Mouse (Mus musculus) neural tube, embryonic 12.5 days (tissue): Measurements from ENCODE around the gene Plod2. TPM values are rescaled to one million over a fixed set of nuclear protein-coding genes. Genes with fewer than 3 reads are reported as not detected.
A peak's percentile ranks its signal among the peaks of the same experiment; 100 is the strongest.

Source experiments
- ATAC-seq: fragments of 200-750 bp; cut with Nextera tagmentation; 2 replicates; pipeline ENCODE4 v1.8.0; 2017; ENCODE audit warnings: low read depth, mild to moderate bottlenecking, moderate TSS enrichment, moderate library complexity; ENCODE audit not compliant: low FRiP score
- H3K27ac ChIP-seq: fragments of 300-500 bp; sonication (generic); 2 replicates; pipeline ENCODE4 v1.5.1; 2016
- H3K27me3 ChIP-seq: fragments of 300-500 bp; sonication (generic); replicated peaks from 2 replicates; pipeline ENCODE4 v1.6.1; 2016; ENCODE audit warnings: mild to moderate bottlenecking
- H3K36me3 ChIP-seq: fragments of 300-500 bp; sonication (generic); 2 replicates; pipeline ENCODE4 v1.6.1; 2016; ENCODE audit warnings: mild to moderate bottlenecking
- H3K4me1 ChIP-seq: fragments of 300-500 bp; sonication (generic); 2 replicates; pipeline ENCODE4 v1.6.1; 2016
- H3K4me2 ChIP-seq: fragments of 300-500 bp; sonication (generic); replicated peaks from 2 replicates; pipeline ENCODE4 v1.6.1; 2016; ENCODE audit warnings: mild to moderate bottlenecking
- H3K4me3 ChIP-seq: fragments of 300-500 bp; sonication (generic); 2 replicates; pipeline ENCODE4 v1.5.1; 2016
- H3K9ac ChIP-seq: fragments of 300-500 bp; sonication (generic); 2 replicates; pipeline ENCODE4 v1.6.1; 2016; ENCODE audit warnings: mild to moderate bottlenecking
- H3K9me3 ChIP-seq: fragments of 300-500 bp; sonication (generic); 2 replicates; pipeline ENCODE4 v1.6.1; 2016; ENCODE audit warnings: mild to moderate bottlenecking
- WGBS: fragments of 180-500 bp; shearing (Covaris S2); methylation state at CpG from one replicate; pipeline ENCODE4 v1.1.7; 2016; 5-methylcytosine and 5-hydroxymethylcytosine counted together
- polyA plus RNA-seq: library from polyadenylated mRNA; unstranded; fragments of >200 nt; fragmentation: Nextera tagmentation; extraction: Ambion mirVana; gene quantifications from 2 replicates; pipeline ENCODE4 v1.2.1, GENCODE M21; 2016

Plod2 gene
- polyA plus RNA-seq, 1 experiment from 2014 or later: 32.8 TPM

DNA sequence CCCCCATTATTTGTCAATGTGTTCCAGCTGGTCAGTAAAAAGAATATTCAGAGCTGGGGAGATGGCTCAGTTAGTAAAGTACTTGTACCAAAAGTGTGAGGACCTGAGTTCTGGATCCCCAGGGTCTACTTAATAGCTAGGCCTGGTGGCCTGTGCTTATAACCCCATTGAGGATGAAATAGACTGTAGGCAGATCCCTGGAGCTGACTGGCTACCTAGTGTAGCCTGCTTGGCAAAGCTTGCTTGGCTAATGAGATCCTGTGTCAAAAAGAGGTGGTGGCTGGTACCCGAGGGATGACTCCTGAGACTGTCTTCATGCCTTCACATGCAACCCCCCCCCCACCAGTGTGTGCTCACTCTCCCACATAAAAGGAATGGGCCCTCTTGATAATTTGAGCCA, 2.1 kb downstream of the Plod2 start:
- 65% methylated on average over 1 of the region's 1 CpGs for WGBS

DNA sequence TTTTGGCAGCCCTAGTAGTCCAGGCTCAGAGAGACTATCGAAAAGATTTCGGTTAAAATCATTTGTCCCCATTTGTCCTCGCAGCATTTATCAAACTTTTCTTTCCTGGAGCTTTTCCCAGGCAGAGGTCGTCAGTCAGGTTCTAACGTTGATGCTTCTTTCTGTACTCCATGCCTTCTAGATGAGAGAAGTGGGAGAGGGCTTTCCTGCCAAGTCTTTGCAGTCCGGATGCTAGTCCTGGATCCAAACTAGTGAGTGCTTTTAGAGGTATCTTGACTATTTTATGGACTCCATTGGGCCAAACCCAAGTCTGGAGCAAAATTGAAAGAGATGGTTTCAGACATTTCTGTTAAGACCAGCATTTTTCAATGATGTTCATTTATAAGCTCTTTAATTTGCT, 3.0 kb downstream of the Plod2 start:
- WGBS: 84% methylated on average over 6 of the region's 6 CpGs
- H3K4me1 ChIP-seq: peaks cover 9% of the 10 kb centered on the region

More for the DNA sequence above, 2.1 kb downstream of the Plod2 start:
- Histone ChIP-seq H3K9me3 (no peaks in the 10 kb centered on the region), H3K4me1 (peaks cover 9% of the 10 kb centered on the region), H3K9ac (no peak overlapping the region), H3K4me3 (no peak overlapping the region), H3K27ac (no peak overlapping the region), H3K4me2 (peak overlapping the region; percentile 33), H3K36me3 (no peaks in the 10 kb centered on the region), H3K27me3 (no peaks in the 10 kb centered on the region)
- ATAC-seq: no peak

DNA sequence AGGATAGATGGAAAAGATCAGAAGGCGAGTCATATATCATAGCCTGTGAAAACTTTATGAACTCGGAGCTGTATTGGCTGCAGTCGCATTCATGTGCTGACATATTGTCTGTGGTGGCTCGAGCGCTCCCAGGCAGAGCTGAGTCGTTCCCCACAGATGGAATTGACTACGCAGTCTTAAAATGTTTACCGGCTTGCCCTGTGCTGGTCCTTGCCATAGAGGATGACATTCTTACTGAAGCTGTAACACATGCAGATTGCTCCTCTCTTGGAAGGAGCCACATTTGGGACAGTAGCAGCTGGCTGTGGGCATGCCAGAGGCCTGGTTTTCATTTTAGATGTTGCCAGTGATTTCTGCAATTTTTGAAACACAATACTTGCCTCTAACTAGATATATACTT, 4.4 kb downstream of the Plod2 start:
- Histone ChIP-seq H3K4me2 (0 out of 2 replicates have a peak overlapping the region, but pooled peaks have one; percentile 18), H3K9ac (no peak overlapping the region), H3K27me3 (no peaks in the 10 kb centered on the region), H3K27ac (no peak overlapping the region), H3K36me3 (no peaks in the 10 kb centered on the region), H3K4me3 (no peak overlapping the region), H3K4me1 (peaks cover 9% of the 10 kb centered on the region), H3K9me3 (no peaks in the 10 kb centered on the region)
- ATAC-seq: no peak
- 65% methylated on average over 8 of the region's 8 CpGs for WGBS

More for the DNA sequence above, 3.0 kb downstream of the Plod2 start:
- no peak overlapping the region for H3K27ac ChIP-seq
- no peak for ATAC-seq
- H3K36me3 ChIP-seq: no peaks in the 10 kb centered on the region
- no peak overlapping the region for H3K9ac ChIP-seq
- no peaks in the 10 kb centered on the region for H3K9me3 ChIP-seq
- no peak overlapping the region for H3K4me3 ChIP-seq
- H3K27me3 ChIP-seq: no peaks in the 10 kb centered on the region
- H3K4me2 ChIP-seq: peak overlapping the region; percentile 33

DNA sequence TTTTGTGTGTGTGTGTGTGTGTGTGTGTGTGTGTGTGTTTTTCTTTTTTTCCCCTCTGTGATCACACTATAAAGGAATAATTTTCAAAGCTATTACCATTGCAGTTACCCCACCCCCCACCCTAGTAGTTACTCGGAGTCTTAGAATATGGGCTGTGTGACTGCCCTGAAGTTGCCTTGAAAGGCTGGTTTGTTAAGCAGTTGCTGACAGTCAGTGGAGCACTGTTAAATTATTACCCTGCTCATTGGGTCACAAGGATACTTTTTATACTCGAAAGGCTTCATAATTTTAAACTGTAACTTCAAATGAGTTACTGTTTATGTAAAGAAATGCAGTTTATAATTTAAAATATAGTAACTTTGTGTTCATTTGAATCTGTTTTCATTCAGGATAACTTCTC, 5.1 kb downstream of the Plod2 start:
- Histone ChIP-seq H3K9ac (no peak overlapping the region), H3K36me3 (no peaks in the 10 kb centered on the region), H3K9me3 (no peaks in the 10 kb centered on the region), H3K27ac (no peak overlapping the region), H3K4me3 (no peak overlapping the region), H3K4me2 (no peak overlapping the region), H3K27me3 (no peaks in the 10 kb centered on the region), H3K4me1 (peaks cover 9% of the 10 kb centered on the region)
- ATAC-seq: no peak
- WGBS: 48% methylated on average over 2 of the region's 2 CpGs

DNA sequence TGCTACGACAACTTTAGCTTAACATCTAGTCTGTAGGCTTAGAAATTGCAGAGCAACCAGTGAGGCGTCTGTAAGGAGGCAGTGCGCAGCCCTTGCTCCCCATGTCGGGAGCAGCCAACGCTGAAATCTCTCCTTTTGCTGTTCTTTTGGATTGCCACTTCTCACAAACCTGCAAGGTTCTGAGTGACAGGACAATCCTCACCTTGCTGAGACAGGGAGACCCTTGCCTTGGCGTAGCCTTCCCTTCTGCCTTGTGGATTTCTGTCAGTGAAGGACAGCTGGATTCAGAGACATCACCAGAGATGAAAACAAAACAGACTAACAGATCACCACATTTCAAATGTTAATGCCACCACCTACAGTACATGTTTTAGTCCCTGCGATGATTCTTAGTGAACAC, 5.8 kb downstream of the Plod2 start:
- no peaks in the 10 kb centered on the region for H3K27me3 ChIP-seq
- H3K9ac ChIP-seq: no peak overlapping the region
- peaks cover 9% of the 10 kb centered on the region for H3K4me1 ChIP-seq
- ATAC-seq: no peak
- no peaks in the 10 kb centered on the region for H3K36me3 ChIP-seq
- no peak overlapping the region for H3K4me2 ChIP-seq
- H3K4me3 ChIP-seq: no peak overlapping the region
- 94% methylated on average over 7 of the region's 7 CpGs for WGBS
- no peak overlapping the region for H3K27ac ChIP-seq
- H3K9me3 ChIP-seq: no peaks in the 10 kb centered on the region

DNA sequence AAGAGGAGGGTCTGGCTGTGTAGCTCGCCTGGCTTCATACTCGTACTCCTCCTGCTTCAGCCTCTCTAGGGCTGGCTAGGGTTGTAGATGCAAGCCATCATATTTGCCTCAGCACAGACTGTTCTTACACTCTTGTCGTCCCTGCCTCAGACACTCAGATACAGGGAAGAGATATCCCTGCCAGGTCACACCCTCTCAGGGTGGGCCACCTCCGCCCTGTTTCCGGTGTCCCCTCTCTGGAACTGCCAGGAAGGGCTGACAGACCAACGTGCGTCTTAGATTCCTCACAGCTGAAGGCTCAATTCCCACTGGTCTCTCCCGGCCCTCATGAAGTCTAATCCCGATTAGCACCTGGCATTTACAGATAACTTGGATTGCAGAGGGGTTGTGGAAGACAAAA, 6.6 kb downstream of the Plod2 start:
- ATAC-seq: no peak
- no peak overlapping the region for H3K27ac ChIP-seq
- WGBS: 88% methylated on average over 9 of the region's 9 CpGs
- no peaks in the 10 kb centered on the region for H3K27me3 ChIP-seq
- peaks cover 9% of the 10 kb centered on the region for H3K4me1 ChIP-seq
- no peak overlapping the region for H3K4me2 ChIP-seq
- H3K9ac ChIP-seq: no peak overlapping the region
- H3K4me3 ChIP-seq: no peak overlapping the region
- H3K36me3 ChIP-seq: no peaks in the 10 kb centered on the region
- H3K9me3 ChIP-seq: no peaks in the 10 kb centered on the region

DNA sequence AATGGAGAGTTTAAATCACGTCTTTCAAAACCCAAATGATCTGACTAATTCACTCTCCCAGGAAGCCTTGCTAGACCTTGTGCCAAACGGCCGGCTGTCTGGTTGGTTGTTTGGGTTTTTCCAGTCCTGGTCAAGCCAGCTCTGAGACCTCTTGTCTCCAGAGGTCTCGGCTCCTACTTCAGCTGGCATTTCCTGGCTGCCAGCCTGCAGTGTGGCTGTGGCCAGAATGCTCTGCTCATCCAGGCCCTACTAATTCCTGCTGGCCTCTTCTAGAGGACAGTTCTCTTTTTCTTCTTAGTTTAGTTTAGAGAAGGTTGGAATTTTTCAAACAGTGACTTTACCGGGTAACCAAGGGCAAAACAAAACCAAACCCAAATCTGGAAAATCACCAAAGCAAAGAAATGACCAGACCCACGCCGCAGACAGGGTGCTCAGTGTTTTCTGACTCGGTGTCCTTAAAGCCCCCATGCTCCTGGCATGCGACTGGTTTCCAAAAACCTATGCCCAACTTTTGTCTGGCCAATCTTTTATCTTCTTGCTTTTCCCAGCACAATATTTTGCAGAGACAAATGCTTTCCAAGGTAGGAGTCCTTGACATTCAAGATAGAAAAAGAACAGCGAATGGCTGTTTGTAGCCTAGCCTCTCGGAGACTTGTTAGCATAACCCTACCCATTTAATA, 7.9 kb downstream of the Plod2 start:
- Histone ChIP-seq H3K4me3 (no peak overlapping the region), H3K4me1 (peaks cover 3% of the 10 kb centered on the region; the same call in 1 of the 2 replicates), H3K27ac (no peak overlapping the region), H3K4me2 (no peak overlapping the region), H3K9ac (no peak overlapping the region), H3K9me3 (no peaks in the 10 kb centered on the region), H3K27me3 (no peaks in the 10 kb centered on the region), H3K36me3 (no peaks in the 10 kb centered on the region)
- WGBS: 90% methylated on average over 11 of the region's 11 CpGs
- ATAC-seq: no peak

DNA sequence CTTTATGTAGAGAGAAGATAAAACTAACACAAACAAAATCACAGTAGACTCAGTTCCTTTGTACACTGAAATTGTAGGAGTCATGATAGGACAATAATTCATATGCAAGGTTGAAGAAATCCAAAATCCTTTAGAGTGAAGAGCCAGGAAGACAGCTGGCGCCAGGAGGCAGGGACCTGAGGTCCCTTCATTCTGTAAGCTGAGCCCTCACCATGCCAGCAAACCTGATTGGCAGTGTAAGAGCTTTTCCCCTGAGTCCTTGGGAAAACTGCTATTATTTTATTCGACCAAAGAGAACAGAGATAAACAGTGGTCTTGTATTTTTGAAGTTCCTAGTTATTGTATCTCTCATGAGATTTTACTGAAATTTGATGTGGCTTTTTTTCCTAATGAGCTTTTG, 9.0 kb downstream of the Plod2 start:
- Histone ChIP-seq H3K4me3 (no peak overlapping the region), H3K27ac (no peak overlapping the region), H3K4me1 (no peaks in the 10 kb centered on the region), H3K27me3 (no peaks in the 10 kb centered on the region), H3K36me3 (no peaks in the 10 kb centered on the region), H3K9me3 (no peaks in the 10 kb centered on the region), H3K9ac (no peak overlapping the region), H3K4me2 (no peak overlapping the region)
- no peak for ATAC-seq
- 77% methylated on average over 2 of the region's 2 CpGs for WGBS

DNA sequence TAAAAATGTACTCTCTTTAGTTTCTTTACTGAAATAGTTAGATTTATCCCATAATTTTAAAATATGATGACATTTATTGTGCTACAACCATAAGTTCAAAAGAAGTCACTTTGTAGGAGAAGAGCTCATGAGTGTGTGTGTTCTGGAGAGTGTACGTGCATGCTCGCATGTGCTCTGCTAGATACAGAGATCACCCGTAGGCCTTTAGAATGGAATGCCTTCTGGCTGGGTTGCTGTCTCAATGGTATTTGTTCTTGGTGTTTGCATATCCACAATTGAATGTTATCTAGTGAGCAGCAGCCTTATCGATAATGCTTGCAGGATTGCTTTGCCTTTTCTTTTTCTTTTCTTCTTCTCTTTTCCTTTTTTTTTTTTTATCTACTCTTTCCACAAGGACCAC, 9.6 kb downstream of the Plod2 start:
- H3K27me3 ChIP-seq: no peaks in the 10 kb centered on the region
- no peaks in the 10 kb centered on the region for H3K4me1 ChIP-seq
- no peaks in the 10 kb centered on the region for H3K36me3 ChIP-seq
- no peak overlapping the region for H3K9ac ChIP-seq
- ATAC-seq: no peak
- H3K4me3 ChIP-seq: no peak overlapping the region
- no peaks in the 10 kb centered on the region for H3K9me3 ChIP-seq
- H3K4me2 ChIP-seq: no peak overlapping the region
- 82% methylated on average over 4 of the region's 4 CpGs for WGBS
- no peak overlapping the region for H3K27ac ChIP-seq

DNA sequence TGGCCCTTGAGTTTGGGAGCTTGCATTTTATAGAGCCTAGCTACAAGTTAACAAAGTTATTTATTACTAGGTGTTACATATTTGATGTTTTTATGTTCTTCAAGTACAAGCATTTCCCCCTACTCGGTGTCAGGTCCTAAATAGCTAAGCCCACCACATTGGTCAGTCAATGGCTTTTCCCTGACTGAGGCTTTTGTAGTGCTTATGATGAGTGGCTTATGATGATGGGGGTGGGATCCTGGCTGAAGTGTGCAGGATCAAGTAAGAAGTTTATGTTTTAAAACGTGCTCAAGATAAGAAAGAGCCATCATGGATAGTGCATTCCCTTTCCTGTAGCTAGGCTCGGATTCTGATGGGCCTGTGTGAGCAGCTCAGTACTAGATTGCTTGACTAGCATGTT, 10.7 kb downstream of the Plod2 start:
- WGBS: 88% methylated on average over 3 of the region's 3 CpGs
- Histone ChIP-seq H3K4me1 (no peaks in the 10 kb centered on the region), H3K4me3 (no peak overlapping the region), H3K4me2 (no peak overlapping the region), H3K27me3 (no peaks in the 10 kb centered on the region), H3K27ac (no peak overlapping the region), H3K9ac (no peak overlapping the region), H3K9me3 (no peaks in the 10 kb centered on the region), H3K36me3 (no peaks in the 10 kb centered on the region)
- ATAC-seq: no peak

DNA sequence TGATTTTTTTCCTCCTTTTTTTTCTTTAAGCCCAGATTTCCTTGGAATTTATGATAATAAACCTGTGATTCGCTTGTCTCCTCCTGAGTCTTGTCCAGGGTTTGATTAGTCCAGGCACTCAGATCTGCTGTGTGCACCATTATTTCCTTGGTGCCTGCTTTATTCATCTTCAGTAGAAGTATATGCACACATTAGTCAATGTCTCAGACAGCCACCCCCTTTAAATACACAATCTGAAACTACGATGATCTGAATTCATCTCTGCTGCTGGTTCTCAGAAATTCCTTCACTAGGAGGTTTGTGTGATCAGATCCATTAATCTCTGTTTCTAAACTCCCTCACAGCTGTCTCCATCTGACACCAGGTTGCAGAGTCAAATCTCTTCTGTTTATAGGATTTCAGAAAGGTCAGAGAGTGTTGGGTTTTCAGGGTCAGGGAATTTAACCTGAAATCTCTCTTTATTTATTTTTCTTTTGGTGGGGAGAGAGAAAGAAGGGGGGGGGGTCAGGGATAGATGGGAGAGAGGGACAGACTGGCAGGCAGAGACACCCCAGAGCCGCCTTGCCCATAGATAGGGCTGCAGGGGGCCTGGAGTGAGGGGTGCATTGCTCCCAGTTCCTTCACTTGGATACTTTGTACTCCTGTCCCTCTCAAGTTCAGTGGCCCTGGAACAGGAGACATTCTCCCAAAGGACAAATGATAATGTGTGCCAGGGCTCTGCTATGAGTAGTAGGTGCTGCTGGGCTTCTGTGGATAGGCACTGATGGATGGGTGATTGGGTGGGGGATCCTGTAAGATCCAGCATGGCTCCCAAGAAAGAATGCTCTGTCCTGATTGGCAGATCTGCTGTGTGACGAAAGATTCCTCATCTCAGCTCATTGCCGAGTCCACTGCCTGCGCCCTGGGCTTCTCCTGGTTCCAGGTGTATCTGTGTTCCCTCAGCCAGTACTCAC, 13.3 kb downstream of the Plod2 start:
- H3K36me3 ChIP-seq: no peaks in the 10 kb centered on the region
- no peak overlapping the region for H3K9ac ChIP-seq
- H3K27ac ChIP-seq: no peak overlapping the region
- H3K4me2 ChIP-seq: no peak overlapping the region
- H3K4me1 ChIP-seq: no peaks in the 10 kb centered on the region
- no peaks in the 10 kb centered on the region for H3K27me3 ChIP-seq
- 84% methylated on average over 6 of the region's 6 CpGs for WGBS
- H3K4me3 ChIP-seq: no peak overlapping the region
- 0 out of 2 replicates have a peak, but pooled peaks have one; percentile 33 for ATAC-seq
- H3K9me3 ChIP-seq: no peaks in the 10 kb centered on the region

DNA sequence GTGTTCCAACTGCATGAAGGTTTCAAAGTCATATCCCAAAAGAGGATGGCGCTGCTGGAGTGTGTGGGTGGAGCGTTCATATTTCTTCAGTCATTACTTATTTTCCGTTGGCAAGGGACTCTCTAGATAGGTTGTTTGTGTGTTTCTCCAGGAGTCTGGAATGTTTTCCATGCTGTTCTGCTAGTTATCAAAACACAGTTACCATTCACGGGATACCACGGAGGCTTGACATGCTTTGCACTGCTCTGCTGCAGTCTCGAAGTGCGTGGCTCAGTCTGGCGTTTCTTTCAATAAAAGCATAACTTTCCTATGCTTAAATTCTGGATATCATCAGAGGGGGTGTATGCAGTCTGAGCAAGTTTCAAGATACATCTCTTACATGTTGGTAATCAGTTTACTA, 17.7 kb downstream of the Plod2 start:
- Histone ChIP-seq H3K36me3 (no peaks in the 10 kb centered on the region; the same call in 1 of the 2 replicates), H3K4me1 (peaks cover 6% of the 10 kb centered on the region; the same call in 1 of the 2 replicates), H3K9me3 (no peaks in the 10 kb centered on the region), H3K4me2 (no peak overlapping the region), H3K4me3 (no peak overlapping the region), H3K27me3 (no peaks in the 10 kb centered on the region), H3K27ac (no peak overlapping the region), H3K9ac (no peak overlapping the region)
- no peak for ATAC-seq
- WGBS: 84% methylated on average over 8 of the region's 8 CpGs
